Mouse (Mus musculus) hindbrain, embryonic 13.5 days (tissue): Measurements from ENCODE around the gene Slc22a3. TPM values are rescaled to one million over a fixed set of nuclear protein-coding genes. Genes with fewer than 3 reads are reported as not detected.

Source experiments
- ATAC-seq: fragments of 200-750 bp; cut with Nextera tagmentation; 2 replicates; pipeline ENCODE4 v1.8.0; 2017; ENCODE audit warnings: moderate TSS enrichment; ENCODE audit not compliant: low FRiP score
- H3K27ac ChIP-seq: fragments of 300-500 bp; sonication (generic); 2 replicates; pipeline ENCODE4 v1.5.1; 2015; ENCODE audit warnings: inconsistent platforms, mild to moderate bottlenecking, moderate library complexity
- H3K27me3 ChIP-seq: fragments of 300-500 bp; sonication (generic); 2 replicates; pipeline ENCODE4 v1.6.1; 2015; ENCODE audit warnings: mild to moderate bottlenecking, inconsistent platforms
- H3K36me3 ChIP-seq: fragments of 300-500 bp; sonication (generic); 2 replicates; pipeline ENCODE4 v1.6.1; 2015; ENCODE audit warnings: mild to moderate bottlenecking, inconsistent platforms
- H3K4me1 ChIP-seq: fragments of 300-500 bp; sonication (generic); replicated peaks from 2 replicates; pipeline ENCODE4 v1.6.1; 2015; ENCODE audit warnings: inconsistent platforms
- H3K4me2 ChIP-seq: fragments of 300-500 bp; sonication (generic); 2 replicates; pipeline ENCODE4 v1.6.1; 2015; ENCODE audit warnings: inconsistent platforms, mild to moderate bottlenecking, moderate library complexity
- H3K4me3 ChIP-seq: fragments of 300-500 bp; sonication (generic); 2 replicates; pipeline ENCODE4 v1.5.1; 2015; ENCODE audit warnings: mild to moderate bottlenecking, inconsistent platforms
- H3K9ac ChIP-seq: fragments of 300-500 bp; sonication (generic); 2 replicates; pipeline ENCODE4 v1.6.1; 2015; ENCODE audit warnings: mild to moderate bottlenecking, inconsistent platforms
- H3K9me3 ChIP-seq: fragments of 300-500 bp; sonication (generic); 2 replicates; pipeline ENCODE4 v1.6.1; 2016; ENCODE audit warnings: inconsistent platforms
- WGBS: fragments of 180-500 bp; shearing (Covaris S2); methylation state at CpG from one replicate; pipeline ENCODE4 v1.1.7; 2015; 5-methylcytosine and 5-hydroxymethylcytosine counted together
- polyA plus RNA-seq: library from polyadenylated mRNA; unstranded; fragments of >200 nt; fragmentation: Nextera tagmentation; extraction: Ambion mirVana; gene quantifications from 2 replicates; pipeline ENCODE4 v1.2.1, GENCODE M21; 2015

The Slc22a3 gene
- polyA plus RNA-seq, 1 experiment from 2014 or later, result 0.66 TPM

DNA sequence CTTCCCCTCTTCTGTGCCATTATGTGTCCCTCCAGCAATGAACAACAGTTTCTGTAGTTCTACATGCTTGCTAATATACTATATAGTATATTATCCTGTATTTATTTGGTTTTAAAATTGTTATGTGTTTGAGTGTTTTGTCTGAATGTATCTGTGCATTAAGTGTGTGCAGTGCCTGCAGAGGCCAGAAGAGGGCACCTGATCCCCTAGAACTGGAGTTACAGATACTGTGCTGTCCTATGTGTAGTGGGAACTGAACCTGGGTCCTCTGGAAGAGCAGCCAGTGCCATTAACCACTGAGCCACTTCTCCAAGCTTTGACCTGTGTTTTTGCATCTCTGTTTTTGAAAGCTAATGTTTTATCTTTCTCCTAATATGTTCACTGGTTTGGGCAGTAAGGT lies 46.3 kb downstream of the Slc22a3 start:
- Histone ChIP-seq H3K27ac (no peak overlapping the region), H3K4me2 (no peak overlapping the region), H3K9me3 (0 out of 2 replicates have a peak, but pooled peaks cover 4% of the 10 kb centered on the region), H3K36me3 (no peaks in the 10 kb centered on the region), H3K9ac (no peak overlapping the region), H3K4me1 (no peaks in the 10 kb centered on the region), H3K4me3 (no peak overlapping the region), H3K27me3 (no peaks in the 10 kb centered on the region)
- no peak for ATAC-seq

DNA sequence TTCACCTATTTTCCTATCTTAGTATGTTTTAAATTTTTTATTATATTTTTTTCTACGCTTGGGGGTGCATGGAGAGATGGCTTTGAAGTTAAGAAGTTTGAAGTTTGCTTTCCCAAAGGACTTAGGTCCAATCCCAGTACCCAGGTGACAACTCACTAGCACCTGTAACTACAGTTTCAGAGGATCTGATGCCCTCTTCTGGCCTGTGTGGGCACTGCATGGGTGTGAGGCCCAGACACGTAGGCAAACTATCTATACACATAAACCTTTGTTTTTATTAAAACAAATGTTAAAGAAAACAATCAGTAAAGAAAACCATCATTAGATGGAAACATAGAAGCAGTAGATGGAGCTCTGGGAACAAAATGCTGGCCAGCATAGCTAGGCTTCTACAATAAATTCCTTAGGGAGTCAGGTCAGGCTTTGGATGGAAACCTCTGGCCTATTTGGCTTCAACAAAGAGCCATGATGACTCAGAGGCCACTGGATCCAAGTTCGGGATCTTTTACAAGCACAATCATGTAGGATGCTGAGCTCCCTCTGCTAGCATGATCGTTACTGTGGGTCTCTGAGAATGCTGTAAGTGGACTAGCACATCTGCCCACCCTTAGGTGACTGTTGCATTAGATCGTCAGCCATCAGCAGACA lies 52.2 kb downstream of the Slc22a3 start:
- Histone ChIP-seq H3K9ac (no peak overlapping the region), H3K4me2 (no peak overlapping the region), H3K27ac (no peak overlapping the region), H3K4me1 (no peaks in the 10 kb centered on the region), H3K27me3 (no peaks in the 10 kb centered on the region), H3K4me3 (no peak overlapping the region), H3K9me3 (no peaks in the 10 kb centered on the region), H3K36me3 (no peaks in the 10 kb centered on the region)
- no peak for ATAC-seq
- 80% methylated on average over 5 of the region's 5 CpGs for WGBS

DNA sequence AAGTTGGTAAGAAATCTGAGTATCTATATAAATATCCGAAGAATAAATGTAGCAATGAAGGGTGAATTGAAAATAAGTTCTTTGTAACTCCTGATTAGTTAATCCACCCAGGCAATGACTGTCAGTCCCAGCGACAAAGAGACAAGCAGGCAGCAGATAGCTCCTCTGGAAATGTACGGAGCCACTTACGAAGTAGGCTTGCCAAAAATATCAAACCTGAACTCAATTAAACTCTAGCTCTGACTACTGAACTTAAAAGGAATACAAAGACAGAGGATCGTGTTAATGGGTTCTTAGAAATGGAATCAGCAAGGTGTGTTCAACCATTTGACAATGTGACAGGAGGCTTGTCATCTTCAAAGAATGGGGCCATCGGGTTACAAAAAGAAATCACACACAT lies 53.8 kb downstream of the Slc22a3 start:
- no peak overlapping the region for H3K4me3 ChIP-seq
- H3K9ac ChIP-seq, result no peak overlapping the region
- no peak overlapping the region for H3K4me2 ChIP-seq
- 86% methylated on average over 6 of the region's 6 CpGs for WGBS
- H3K27ac ChIP-seq, result no peak overlapping the region
- no peaks in the 10 kb centered on the region for H3K9me3 ChIP-seq
- H3K27me3 ChIP-seq, result no peaks in the 10 kb centered on the region
- no peaks in the 10 kb centered on the region for H3K36me3 ChIP-seq
- H3K4me1 ChIP-seq, result no peaks in the 10 kb centered on the region
- no peak for ATAC-seq

DNA sequence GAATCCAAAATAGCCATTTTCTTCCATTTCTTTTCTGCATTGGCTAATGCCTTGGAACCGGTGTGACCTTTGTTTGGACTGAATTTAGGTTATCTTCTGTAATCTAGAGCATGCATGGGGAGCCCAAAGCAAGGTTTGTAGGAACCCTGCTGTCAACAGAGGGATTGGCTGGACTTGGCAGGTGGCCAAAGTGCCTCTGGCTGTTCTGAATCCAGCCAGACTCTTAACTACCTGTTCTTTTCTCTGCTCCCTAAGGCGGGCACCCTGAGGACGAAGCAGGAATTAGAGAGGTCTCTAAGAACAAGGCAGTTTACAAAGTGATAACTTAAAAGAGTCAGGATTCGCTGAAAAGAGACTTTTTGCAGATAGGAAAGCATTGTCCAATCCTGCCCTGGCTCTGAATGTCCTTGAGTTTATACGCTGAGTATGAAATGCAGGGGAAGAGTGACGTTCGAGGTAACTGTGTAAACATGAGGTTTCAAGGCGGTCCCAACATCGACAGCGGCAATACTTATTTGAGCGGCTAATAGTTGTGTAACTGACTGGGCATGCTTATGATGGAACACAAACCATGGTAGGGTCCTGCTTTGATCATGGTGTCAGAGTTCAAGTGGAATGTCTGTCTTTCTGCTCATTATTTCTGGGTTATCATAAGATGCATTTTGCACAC lies 54.5 kb downstream of the Slc22a3 start:
- Histone ChIP-seq H3K4me3 (no peak overlapping the region), H3K9me3 (no peaks in the 10 kb centered on the region), H3K9ac (no peak overlapping the region), H3K36me3 (no peaks in the 10 kb centered on the region), H3K27me3 (no peaks in the 10 kb centered on the region), H3K4me1 (no peaks in the 10 kb centered on the region), H3K27ac (no peak overlapping the region), H3K4me2 (no peak overlapping the region)
- 83% methylated on average over 11 of the region's 11 CpGs for WGBS
- no peak for ATAC-seq

DNA sequence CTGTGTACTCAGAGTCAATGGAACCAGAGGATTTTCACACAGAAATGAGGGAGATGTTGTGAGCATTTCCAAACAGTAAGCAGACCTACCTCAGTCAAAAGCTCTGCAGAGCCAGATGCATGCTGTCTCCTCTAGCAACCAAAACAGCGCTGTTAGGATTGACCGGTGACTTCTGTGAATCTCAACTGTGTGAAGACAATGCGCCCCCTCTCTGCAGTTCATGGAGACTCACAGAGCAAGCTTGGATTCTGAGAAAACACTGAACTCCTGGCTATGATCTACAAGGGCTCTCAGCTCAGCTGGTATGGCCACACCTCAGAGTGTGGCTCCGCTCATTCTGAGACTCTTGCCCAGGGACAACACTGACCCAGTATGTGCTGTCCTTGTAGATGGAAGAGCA lies 56.3 kb downstream of the Slc22a3 start:
- WGBS, result 53% methylated on average over 4 of the region's 4 CpGs
- H3K4me3 ChIP-seq, result no peak overlapping the region
- ATAC-seq, result no peak
- no peak overlapping the region for H3K4me2 ChIP-seq
- H3K4me1 ChIP-seq, result no peaks in the 10 kb centered on the region
- H3K9me3 ChIP-seq, result no peaks in the 10 kb centered on the region
- no peaks in the 10 kb centered on the region for H3K27me3 ChIP-seq
- no peak overlapping the region for H3K9ac ChIP-seq
- no peak overlapping the region for H3K27ac ChIP-seq
- H3K36me3 ChIP-seq, result no peaks in the 10 kb centered on the region

DNA sequence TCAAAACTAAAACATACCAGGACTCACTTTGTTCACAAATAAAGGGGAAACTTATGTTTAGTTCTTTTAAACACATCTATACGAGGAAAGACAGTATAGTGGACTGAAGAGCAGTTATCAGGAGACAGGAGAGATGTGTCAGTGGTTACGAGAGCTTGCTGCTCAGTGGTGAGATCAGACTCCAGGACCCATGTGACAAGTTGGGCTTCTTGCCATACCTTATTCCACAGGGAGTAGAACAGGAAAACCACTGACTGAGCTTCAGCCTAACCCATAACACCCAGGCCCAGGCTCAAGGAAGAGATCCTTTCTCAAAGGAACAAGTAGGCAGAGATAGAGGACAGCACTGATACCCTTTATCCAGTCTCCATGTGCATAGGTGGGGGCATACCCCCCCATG lies 62.9 kb downstream of the Slc22a3 start:
- Histone ChIP-seq H3K27ac (no peak overlapping the region), H3K36me3 (no peaks in the 10 kb centered on the region), H3K9ac (no peak overlapping the region), H3K4me1 (no peaks in the 10 kb centered on the region), H3K9me3 (no peaks in the 10 kb centered on the region), H3K27me3 (no peaks in the 10 kb centered on the region), H3K4me3 (no peak overlapping the region), H3K4me2 (no peak overlapping the region)
- no peak for ATAC-seq
- 84% methylated on average over 2 of the region's 2 CpGs for WGBS

DNA sequence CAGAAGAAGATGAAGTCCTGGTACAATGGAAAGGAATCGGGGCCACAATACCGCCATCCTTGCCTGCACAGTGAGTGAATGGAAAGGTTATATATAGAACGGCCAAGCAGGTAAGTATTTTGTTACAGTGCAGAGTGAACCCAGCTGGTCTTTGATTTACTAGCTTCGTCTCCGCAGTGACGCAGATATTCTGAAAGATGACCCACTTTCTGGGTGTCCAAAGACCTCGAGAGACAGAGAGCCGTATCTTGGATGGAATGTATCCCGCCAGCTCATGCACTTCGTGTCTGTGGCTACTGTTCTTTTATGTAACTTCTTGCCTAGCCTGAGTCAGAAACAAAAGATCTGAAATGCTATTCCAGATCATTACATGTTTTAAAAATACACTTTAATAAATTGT lies 69.7 kb downstream of the Slc22a3 start:
- H3K27ac ChIP-seq, result no peak overlapping the region
- no peak for ATAC-seq
- H3K4me2 ChIP-seq, result no peak overlapping the region
- no peaks in the 10 kb centered on the region for H3K36me3 ChIP-seq
- no peaks in the 10 kb centered on the region for H3K9me3 ChIP-seq
- no peak overlapping the region for H3K4me3 ChIP-seq
- H3K4me1 ChIP-seq, result no peaks in the 10 kb centered on the region
- H3K27me3 ChIP-seq, result no peaks in the 10 kb centered on the region
- WGBS, result 92% methylated on average over 10 of the region's 10 CpGs
- H3K9ac ChIP-seq, result no peak overlapping the region

DNA sequence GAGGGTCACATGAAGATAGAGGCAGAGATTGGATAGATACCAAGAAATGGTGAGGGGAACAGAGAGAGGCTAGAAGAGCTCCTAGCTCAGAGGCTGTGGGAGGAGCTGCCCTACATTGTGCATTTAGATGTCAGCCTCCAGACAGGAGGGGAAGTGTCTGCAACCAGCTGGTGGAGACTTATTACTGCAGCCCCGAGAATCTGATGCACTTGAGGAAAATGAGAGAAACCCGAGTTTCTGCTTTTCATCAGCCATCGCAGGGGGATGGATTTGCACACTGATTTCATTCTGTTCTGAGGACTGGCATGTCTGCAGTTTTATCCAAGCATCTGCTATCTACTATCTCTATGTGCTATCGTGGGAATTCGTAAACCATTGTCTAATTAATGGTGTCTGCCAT lies 75.8 kb downstream of the Slc22a3 start:
- H3K4me3 ChIP-seq, result no peak overlapping the region
- ATAC-seq, result no peak

DNA sequence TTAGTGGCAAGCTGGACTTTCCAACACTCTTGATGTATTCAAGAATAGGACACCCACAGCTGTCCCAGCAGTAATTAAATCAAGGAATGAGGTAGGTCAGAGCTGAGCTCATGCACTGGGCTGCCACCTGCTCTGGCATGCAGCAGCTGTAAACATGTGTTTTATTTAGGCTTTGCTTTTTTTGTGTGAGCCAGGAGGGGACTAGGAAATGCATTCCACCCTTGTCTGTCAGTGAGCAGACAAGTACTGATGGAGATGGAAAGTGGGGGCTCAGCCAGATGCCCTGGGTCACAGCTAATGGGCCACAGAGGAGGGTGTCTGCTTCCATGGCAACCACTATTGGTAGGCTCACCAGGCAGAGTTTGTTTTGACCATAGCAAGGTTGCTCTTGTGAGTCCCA lies 79.1 kb downstream of the Slc22a3 start:
- H3K9ac ChIP-seq, result no peak overlapping the region
- H3K36me3 ChIP-seq, result no peaks in the 10 kb centered on the region
- H3K4me2 ChIP-seq, result no peak overlapping the region
- ATAC-seq, result no peak
- H3K9me3 ChIP-seq, result no peaks in the 10 kb centered on the region
- no peak overlapping the region for H3K27ac ChIP-seq
- no peak overlapping the region for H3K4me3 ChIP-seq
- peaks cover 15% of the 10 kb centered on the region for H3K4me1 ChIP-seq
- H3K27me3 ChIP-seq, result peaks cover 7% of the 10 kb centered on the region; the same call in 1 of the 2 replicates

More for the DNA sequence above, 75.8 kb downstream of the Slc22a3 start:
- H3K9me3 ChIP-seq, result no peaks in the 10 kb centered on the region
- WGBS, result 65% methylated on average over 5 of the region's 5 CpGs
- H3K4me2 ChIP-seq, result no peak overlapping the region
- no peak overlapping the region for H3K27ac ChIP-seq
- peaks cover 15% of the 10 kb centered on the region for H3K4me1 ChIP-seq
- no peak overlapping the region for H3K9ac ChIP-seq
- H3K36me3 ChIP-seq, result no peaks in the 10 kb centered on the region
- peaks cover 4% of the 10 kb centered on the region; the same call in 1 of the 2 replicates for H3K27me3 ChIP-seq

DNA sequence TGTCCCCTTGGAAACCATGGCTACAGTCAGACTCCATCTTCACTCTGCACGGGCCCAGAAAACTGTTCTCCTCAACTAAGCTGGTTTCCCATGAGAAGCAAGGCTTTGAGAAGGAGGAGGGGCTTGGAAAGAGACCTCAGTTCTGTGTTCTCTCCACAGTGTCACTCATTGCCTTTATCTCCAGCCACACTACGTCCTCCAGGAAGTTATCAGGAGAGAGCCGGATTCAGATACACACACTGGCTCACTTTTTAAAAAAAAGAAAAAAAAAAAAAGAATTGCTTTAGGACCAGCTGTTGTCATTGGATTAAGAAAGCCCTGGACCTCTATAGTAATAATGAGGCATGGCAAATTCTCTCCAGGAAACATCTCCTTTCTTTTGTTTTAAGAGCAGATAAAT lies 80.3 kb downstream of the Slc22a3 start:
- Histone ChIP-seq H3K4me1 (peaks cover 15% of the 10 kb centered on the region), H3K9me3 (no peaks in the 10 kb centered on the region), H3K9ac (no peak overlapping the region), H3K4me3 (no peak overlapping the region), H3K4me2 (no peak overlapping the region), H3K27ac (no peak overlapping the region), H3K36me3 (no peaks in the 10 kb centered on the region), H3K27me3 (peaks cover 7% of the 10 kb centered on the region; the same call in 1 of the 2 replicates)
- WGBS, result 36% methylated on average over 3 of the region's 3 CpGs
- ATAC-seq, result no peak

DNA sequence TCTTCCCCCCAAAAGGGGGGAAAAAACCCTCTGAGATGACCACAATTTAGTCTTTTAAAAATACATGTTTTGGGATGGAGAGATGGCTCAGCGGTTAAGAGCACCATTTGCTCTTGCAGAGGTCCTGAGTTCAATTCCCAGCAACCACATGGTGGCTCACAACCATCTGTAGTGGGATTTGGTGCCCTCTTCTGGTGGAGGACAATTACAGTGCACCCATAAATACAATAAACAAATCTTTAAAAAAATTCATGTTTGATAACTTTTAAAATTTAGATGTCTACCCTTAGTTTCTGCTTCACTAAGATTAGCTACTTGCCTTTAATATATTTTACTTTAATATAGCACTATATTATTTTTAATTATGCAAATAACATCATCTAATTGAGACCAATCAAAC lies 85.4 kb downstream of the Slc22a3 start:
- 71% methylated on average over 1 of the region's 1 CpGs for WGBS
- H3K9ac ChIP-seq, result no peak overlapping the region
- H3K27ac ChIP-seq, result no peak overlapping the region
- 0 out of 2 replicates have a peak, but pooled peaks cover 4% of the 10 kb centered on the region for H3K27me3 ChIP-seq
- H3K9me3 ChIP-seq, result no peaks in the 10 kb centered on the region
- H3K4me2 ChIP-seq, result no peak overlapping the region
- no peaks in the 10 kb centered on the region for H3K4me1 ChIP-seq
- no peak for ATAC-seq
- H3K4me3 ChIP-seq, result no peak overlapping the region
- H3K36me3 ChIP-seq, result no peaks in the 10 kb centered on the region

DNA sequence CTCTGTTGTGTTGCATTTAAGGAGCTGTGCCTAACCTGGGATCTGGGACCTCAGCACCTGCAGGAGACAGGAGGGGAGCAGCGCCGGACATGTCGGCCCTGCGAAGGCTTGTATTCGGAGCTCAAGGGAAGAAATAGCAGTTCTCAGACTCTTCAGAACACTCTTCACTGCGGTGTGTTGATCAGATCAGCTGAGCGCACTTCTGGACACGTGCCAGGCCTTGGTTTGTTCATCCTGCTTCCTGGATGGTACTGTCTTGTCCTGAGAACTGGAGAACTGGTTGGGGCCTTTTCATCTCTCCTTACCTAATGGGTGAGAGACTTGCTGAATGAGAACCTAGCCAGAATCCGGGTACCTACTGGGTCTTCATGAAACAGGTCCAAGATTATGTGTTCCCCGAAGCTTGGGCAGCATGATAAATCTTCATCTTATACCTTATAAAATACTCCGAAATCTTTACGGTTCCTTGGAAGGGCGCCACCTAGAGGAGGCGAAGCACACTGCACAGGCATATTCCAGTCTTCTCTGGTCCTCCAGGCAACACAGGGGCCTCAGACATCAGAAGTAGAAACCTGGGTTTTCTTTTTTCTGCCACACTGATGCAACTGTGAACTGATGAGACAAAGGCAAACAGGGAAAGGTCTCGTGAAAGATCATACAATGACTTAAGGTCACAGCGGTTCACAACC lies 86.5 kb downstream of the Slc22a3 start:
- 68% methylated on average over 16 of the region's 16 CpGs for WGBS
- Histone ChIP-seq H3K27ac (no peak overlapping the region), H3K4me1 (no peaks in the 10 kb centered on the region), H3K4me3 (no peak overlapping the region), H3K9me3 (no peaks in the 10 kb centered on the region), H3K36me3 (no peaks in the 10 kb centered on the region), H3K27me3 (0 out of 2 replicates have a peak, but pooled peaks cover 4% of the 10 kb centered on the region), H3K9ac (no peak overlapping the region), H3K4me2 (no peak overlapping the region)
- no peak for ATAC-seq
